Mouse (Mus musculus): ENCODE results near the gene Tstd1. TPM values are rescaled to one million over a fixed set of nuclear protein-coding genes. Genes with fewer than 3 reads are reported as not detected.
A peak's percentile ranks its signal among the peaks of the same experiment; 100 is the strongest.

The Tstd1 gene
- polyA plus RNA-seq, 1 experiment from 2014 or later = 12.3 TPM

GRCm38 (mm10) chr1:171422504-171423095, 3.9 kb downstream of the Tstd1 start:
- no peaks in the 10 kb centered on the region for H3K4me1 ChIP-seq
- no peak overlapping the region for H3K4me3 ChIP-seq
- no peak overlapping the region for H3K4me2 ChIP-seq
- no peak for ATAC-seq
- no peak overlapping the region for H3K27ac ChIP-seq
- H3K36me3 ChIP-seq (ENCODE audit: poor library complexity, severe bottlenecking) = peaks cover 41% of the 10 kb centered on the region
- H3K27me3 ChIP-seq = no peaks in the 10 kb centered on the region
- WGBS = 89% methylated on average over 8 of the region's 8 CpGs
- no peaks in the 10 kb centered on the region for H3K9me3 ChIP-seq (replicated peaks)
- no peak overlapping the region for H3K9ac ChIP-seq

GRCm38 (mm10) chr1:171424638-171425037, 6.0 kb downstream of the Tstd1 start:
- 78% methylated on average over 5 of the region's 5 CpGs for WGBS
- H3K27me3 ChIP-seq = no peaks in the 10 kb centered on the region
- H3K27ac ChIP-seq = no peak overlapping the region
- H3K9ac ChIP-seq = no peak overlapping the region
- no peaks in the 10 kb centered on the region for H3K9me3 ChIP-seq (replicated peaks)
- no peak for ATAC-seq
- H3K36me3 ChIP-seq (ENCODE audit: poor library complexity, severe bottlenecking) = peaks cover 20% of the 10 kb centered on the region
- H3K4me3 ChIP-seq = no peak overlapping the region
- H3K4me2 ChIP-seq = no peak overlapping the region
- H3K4me1 ChIP-seq = no peaks in the 10 kb centered on the region

GRCm38 (mm10) chr1:171425126-171425525, 6.5 kb downstream of the Tstd1 start:
- Histone ChIP-seq H3K27ac (no peak overlapping the region), H3K4me2 (no peak overlapping the region), H3K4me1 (no peaks in the 10 kb centered on the region), H3K4me3 (no peak overlapping the region), H3K9ac (no peak overlapping the region), H3K9me3 (replicated peaks) (no peaks in the 10 kb centered on the region), H3K27me3 (no peaks in the 10 kb centered on the region), H3K36me3 (ENCODE audit: poor library complexity, severe bottlenecking) (peaks cover 15% of the 10 kb centered on the region)
- WGBS = 88% methylated on average over 4 of the region's 4 CpGs
- no peak for ATAC-seq

- ATAC-seq = no peak
- H3K4me1 ChIP-seq = peaks cover 1% of the 10 kb centered on the region; the same call in 1 of the 2 replicates
- H3K27ac ChIP-seq = no peak overlapping the region
- H3K4me3 ChIP-seq = no peak overlapping the region
- peaks cover 17% of the 10 kb centered on the region for H3K27me3 ChIP-seq
- no peak overlapping the region for H3K4me2 ChIP-seq
- H3K36me3 ChIP-seq (ENCODE audit: poor library complexity, severe bottlenecking) = no peaks in the 10 kb centered on the region
- H3K9ac ChIP-seq = no peak overlapping the region
- WGBS = 88% methylated on average over 5 of the region's 5 CpGs
- no peaks in the 10 kb centered on the region for H3K9me3 ChIP-seq (replicated peaks)
These were observed 13.5 kb downstream of the Tstd1 start for GRCm38 (mm10) chr1:171432158-171432557.

GRCm38 (mm10) chr1:171435288-171435814, 16.7 kb downstream of the Tstd1 start:
- 67% methylated on average over 7 of the region's 7 CpGs for WGBS
- Histone ChIP-seq H3K27ac (no peak overlapping the region), H3K4me3 (no peak overlapping the region), H3K36me3 (ENCODE audit: poor library complexity, severe bottlenecking) (no peaks in the 10 kb centered on the region), H3K4me2 (no peak overlapping the region), H3K9ac (no peak overlapping the region), H3K4me1 (peaks cover 10% of the 10 kb centered on the region), H3K27me3 (peaks cover 46% of the 10 kb centered on the region), H3K9me3 (replicated peaks) (no peaks in the 10 kb centered on the region)
- ATAC-seq = no peak

- H3K36me3 ChIP-seq (ENCODE audit: poor library complexity, severe bottlenecking) = no peaks in the 10 kb centered on the region
- H3K4me2 ChIP-seq = no peak overlapping the region
- ATAC-seq = no peak
- H3K27ac ChIP-seq = no peak overlapping the region
- WGBS = 82% methylated on average over 1 of the region's 1 CpGs
- no peak overlapping the region for H3K9ac ChIP-seq
- H3K4me1 ChIP-seq = peaks cover 10% of the 10 kb centered on the region
- no peak overlapping the region for H3K4me3 ChIP-seq
- peaks cover 46% of the 10 kb centered on the region for H3K27me3 ChIP-seq
- H3K9me3 ChIP-seq (replicated peaks) = no peaks in the 10 kb centered on the region
These were observed 17.3 kb downstream of the Tstd1 start for GRCm38 (mm10) chr1:171435974-171436373.

GRCm38 (mm10) chr1:171437264-171438013, 18.8 kb downstream of the Tstd1 start, which contains the start of gene F11r:
F11r (plus strand) TSS chr1:171437535.
- Histone ChIP-seq H3K36me3 (ENCODE audit: poor library complexity, severe bottlenecking) (no peaks in the 10 kb centered on the region), H3K4me1 (peaks cover 10% of the 10 kb centered on the region), H3K27me3 (peaks cover 48% of the 10 kb centered on the region), H3K9me3 (replicated peaks) (no peaks in the 10 kb centered on the region), H3K9ac (peak within 1 kb of the TSS; percentile 50), H3K4me2 (peak within 1 kb of the TSS; percentile 59), H3K4me3 (peak within 1 kb of the TSS; percentile 38), H3K27ac (no peak within 1 kb of the TSS)
- WGBS = 1% methylated on average over 46 of the region's 46 CpGs
- ATAC-seq = peak; percentile 62

GRCm38 (mm10) chr1:171438014-171438670, 19.5 kb downstream of the Tstd1 start:
- Histone ChIP-seq H3K4me2 (peak overlapping the region; percentile 59), H3K27ac (no peak overlapping the region), H3K9me3 (replicated peaks) (no peaks in the 10 kb centered on the region), H3K4me3 (peak overlapping the region; percentile 38), H3K36me3 (ENCODE audit: poor library complexity, severe bottlenecking) (no peaks in the 10 kb centered on the region), H3K9ac (peak overlapping the region; percentile 50), H3K27me3 (peaks cover 48% of the 10 kb centered on the region), H3K4me1 (peaks cover 10% of the 10 kb centered on the region)
- 6% methylated on average over 18 of the region's 18 CpGs for WGBS
- ATAC-seq = no peak

GRCm38 (mm10) chr1:171439072-171439471, 20.4 kb downstream of the Tstd1 start:
- H3K27ac ChIP-seq = no peak overlapping the region
- no peak overlapping the region for H3K9ac ChIP-seq
- 58% methylated on average over 8 of the region's 8 CpGs for WGBS
- H3K4me3 ChIP-seq = no peak overlapping the region
- peaks cover 7% of the 10 kb centered on the region; the same call in 1 of the 2 replicates for H3K9me3 ChIP-seq (replicated peaks)
- ATAC-seq = no peak
- H3K4me1 ChIP-seq = peaks cover 10% of the 10 kb centered on the region
- peaks cover 46% of the 10 kb centered on the region for H3K27me3 ChIP-seq
- H3K36me3 ChIP-seq (ENCODE audit: poor library complexity, severe bottlenecking) = no peaks in the 10 kb centered on the region
- no peak overlapping the region for H3K4me2 ChIP-seq

GRCm38 (mm10) chr1:171440025-171440725, 21.5 kb downstream of the Tstd1 start:
- Histone ChIP-seq H3K27ac (no peak overlapping the region), H3K27me3 (peaks cover 46% of the 10 kb centered on the region), H3K36me3 (ENCODE audit: poor library complexity, severe bottlenecking) (no peaks in the 10 kb centered on the region), H3K9me3 (replicated peaks) (peaks cover 7% of the 10 kb centered on the region; the same call in 1 of the 2 replicates), H3K4me3 (no peak overlapping the region), H3K4me2 (no peak overlapping the region), H3K4me1 (peaks cover 10% of the 10 kb centered on the region), H3K9ac (no peak overlapping the region)
- no peak for ATAC-seq
- WGBS = 62% methylated on average over 9 of the region's 9 CpGs

- H3K9me3 ChIP-seq (replicated peaks) = peaks cover 7% of the 10 kb centered on the region; the same call in 1 of the 2 replicates
- WGBS = 73% methylated on average over 7 of the region's 7 CpGs
- no peak for ATAC-seq
- H3K9ac ChIP-seq = no peak overlapping the region
- peaks cover 35% of the 10 kb centered on the region for H3K27me3 ChIP-seq
- no peak overlapping the region for H3K27ac ChIP-seq
- no peaks in the 10 kb centered on the region for H3K36me3 ChIP-seq (ENCODE audit: poor library complexity, severe bottlenecking)
- peaks cover 10% of the 10 kb centered on the region for H3K4me1 ChIP-seq
- no peak overlapping the region for H3K4me2 ChIP-seq
- no peak overlapping the region for H3K4me3 ChIP-seq
These were observed 23.1 kb downstream of the Tstd1 start for GRCm38 (mm10) chr1:171441466-171442412.
